Mouse (Mus musculus): Measurements from ENCODE around the gene Taf5l. TPM values are rescaled to one million over a fixed set of nuclear protein-coding genes. Genes with fewer than 3 reads are reported as not detected.

Taf5l gene
- total RNA-seq (2023) = 10 to 100 TPM; 56.9 to 58.9 TPM

DNA sequence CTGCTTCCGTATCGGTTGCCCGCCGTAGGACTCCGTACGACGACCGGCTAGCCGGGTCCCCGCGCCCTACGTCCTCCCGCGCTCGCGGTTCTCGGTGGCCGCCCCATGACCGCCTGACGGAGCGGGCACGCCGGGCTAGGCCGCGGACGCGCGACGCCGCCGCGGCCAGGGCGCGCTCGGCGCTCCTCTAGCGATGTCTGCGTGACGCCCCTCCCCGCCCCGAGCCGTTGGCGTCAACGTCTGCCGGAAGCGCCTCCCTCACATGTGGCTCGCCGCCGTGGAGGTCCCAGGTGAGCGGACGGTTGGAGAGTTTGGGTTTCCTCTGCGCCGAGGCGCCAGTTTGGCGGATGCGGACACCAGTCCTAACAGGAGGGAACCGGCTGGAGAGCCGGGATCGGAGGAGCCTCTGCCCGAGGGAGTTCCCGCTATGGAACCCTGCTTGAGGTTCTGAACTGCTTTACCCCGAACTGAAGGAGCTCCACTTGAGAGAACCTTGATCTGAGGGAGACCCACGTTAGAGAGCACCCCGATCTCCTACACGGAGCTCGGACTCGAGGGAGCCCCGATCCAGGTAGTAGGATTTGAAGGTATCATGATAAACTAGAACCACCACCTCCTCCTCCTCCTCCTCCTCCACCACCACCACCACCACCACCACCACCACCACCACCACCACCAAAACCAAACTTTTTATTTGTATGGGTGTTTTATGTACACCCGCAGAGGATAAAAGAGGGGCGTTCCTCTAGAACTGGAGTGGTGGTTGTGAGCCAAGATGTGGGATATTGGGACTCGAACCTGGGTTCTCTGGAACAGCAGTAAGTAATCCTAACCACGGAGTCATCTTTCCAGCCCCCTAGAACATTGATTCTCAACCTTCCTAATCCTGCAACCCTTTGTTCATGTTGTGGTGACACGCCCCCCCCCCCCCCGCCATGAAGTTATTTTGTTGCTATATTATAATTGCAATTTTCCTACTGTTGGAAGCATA lies at the start of gene Taf5l, which contains the start of gene Urb2:
Gene Taf5l (minus strand): TSS at position 161 of the 991 bp plus-strand sequence.
Gene Urb2 (plus strand): TSS at position 272 of the 991 bp plus-strand sequence.

DNA sequence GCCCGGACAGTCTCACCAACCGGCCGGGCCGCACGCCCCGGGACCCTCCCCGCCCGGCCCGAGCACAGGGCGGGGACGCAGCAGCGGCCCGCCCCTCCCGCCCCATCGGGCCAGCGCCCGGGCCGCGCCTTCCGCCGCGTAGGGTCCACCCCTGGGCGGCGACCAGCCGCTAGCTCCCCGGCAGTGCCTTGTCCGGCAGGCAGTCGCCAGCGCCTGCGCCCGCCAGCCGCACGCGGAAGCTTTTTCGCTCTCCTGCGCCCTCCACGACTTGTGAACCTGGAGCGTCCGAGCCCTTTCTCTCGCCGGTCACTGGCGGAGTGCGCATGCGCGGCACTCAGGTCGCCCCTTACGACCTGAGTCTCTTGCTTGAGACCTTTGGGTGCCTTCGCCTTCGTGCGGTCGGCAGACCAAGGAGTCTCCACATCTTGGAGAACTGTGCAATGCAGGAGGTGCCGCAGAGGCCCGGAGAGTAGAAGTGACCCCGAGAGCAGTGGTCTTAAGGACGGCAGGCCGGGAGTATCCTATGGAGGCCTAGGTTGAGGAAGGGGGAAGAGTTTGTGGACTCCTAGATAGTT lies 38.3 kb downstream of the Taf5l start, which contains the start of gene Abcb10:
Gene Abcb10 (minus strand): TSS at position 297 of the 575 bp plus-strand sequence.

DNA sequence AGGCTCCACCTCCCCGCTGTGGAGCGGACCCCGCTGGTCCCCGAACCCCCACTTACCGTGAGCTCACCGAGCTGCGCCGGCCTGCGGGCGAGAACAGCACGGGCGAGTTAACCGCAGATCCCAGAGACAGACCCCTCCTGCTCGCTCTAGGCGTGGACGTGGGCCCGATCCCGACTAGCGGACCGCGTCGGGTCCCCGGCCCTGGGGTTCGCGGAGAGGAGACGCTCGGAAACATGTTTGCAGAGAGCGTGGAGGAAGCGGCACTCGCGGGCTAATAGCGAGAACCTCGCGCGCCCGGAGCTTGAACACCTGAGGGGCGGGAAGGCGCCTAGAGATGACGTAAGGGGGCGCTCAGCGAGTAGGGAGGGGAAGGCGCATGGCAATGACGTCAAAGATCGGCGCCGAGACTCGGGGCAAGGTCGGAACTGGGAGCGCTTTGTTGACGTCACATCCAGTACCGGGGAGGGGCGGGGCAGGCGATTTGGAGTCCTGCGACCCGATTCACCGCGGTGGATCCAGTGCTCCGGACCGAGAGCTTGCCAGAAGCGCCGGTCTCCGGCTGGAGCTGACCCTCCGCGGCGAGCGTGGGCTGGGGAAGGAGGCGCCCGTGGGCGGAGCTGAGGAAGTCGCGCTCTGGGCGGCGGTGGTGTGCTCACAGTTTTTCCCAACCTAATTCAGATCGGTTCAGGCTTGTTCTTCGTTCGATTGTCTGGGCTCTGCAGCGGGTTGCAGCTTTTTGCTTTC lies 72.1 kb downstream of the Taf5l start, which contains the start of gene Nup133:
Gene Nup133 (minus strand): TSS at position 324 of the 744 bp plus-strand sequence.

Other genes with a start within 250 kb of the Taf5l start
- gene Rab4a, start 215.4 kb downstream of the Taf5l start, total RNA-seq (2023) = not detected
- gene Ccsap, start 161.2 kb downstream of the Taf5l start, total RNA-seq (2023) = 10 to 100 TPM; 14.2 to 17.0 TPM
- gene Acta1, start 126.6 kb downstream of the Taf5l start, total RNA-seq (2023) = not detected
- 10 to 100 TPM; 28.9 to 34.5 TPM for gene Nup133, start 72.1 kb downstream of the Taf5l start, total RNA-seq (2023)
- 10 to 100 TPM; 15.2 to 16.0 TPM for gene Abcb10, start 38.3 kb downstream of the Taf5l start, total RNA-seq (2023)
- 10 to 100 TPM; 22.1 to 22.9 TPM for gene Urb2, start 111 bp upstream of the Taf5l start, total RNA-seq (2023)
- 10 to 100 TPM; 22.1 to 23.9 TPM for gene Galnt2, start 210.0 kb upstream of the Taf5l start, total RNA-seq (2023)

All from B cell, adult 67 days (primary cell).